Mouse (Mus musculus) ovary, postnatal 10 days (tissue): ENCODE results near the gene Ttc25.

Experiments used
- DNase-seq: peaks from one replicate; pipeline ENCODE4 v3.0.0; 2022; ENCODE audit warnings: low spot score

Ttc25 gene

GRCm38 (mm10) chr11:100544832-100545745, at the start of gene Ttc25:
Ttc25 (plus strand) TSS chr11:100545607.
- peak; percentile 38 for DNase-seq

- no peak for DNase-seq
These were observed 45.2 kb upstream of the Ttc25 start for GRCm38 (mm10) chr11:100500241-100500640.

- no peak for DNase-seq
These were observed 44.8 kb upstream of the Ttc25 start for GRCm38 (mm10) chr11:100500651-100501050.

DNA sequence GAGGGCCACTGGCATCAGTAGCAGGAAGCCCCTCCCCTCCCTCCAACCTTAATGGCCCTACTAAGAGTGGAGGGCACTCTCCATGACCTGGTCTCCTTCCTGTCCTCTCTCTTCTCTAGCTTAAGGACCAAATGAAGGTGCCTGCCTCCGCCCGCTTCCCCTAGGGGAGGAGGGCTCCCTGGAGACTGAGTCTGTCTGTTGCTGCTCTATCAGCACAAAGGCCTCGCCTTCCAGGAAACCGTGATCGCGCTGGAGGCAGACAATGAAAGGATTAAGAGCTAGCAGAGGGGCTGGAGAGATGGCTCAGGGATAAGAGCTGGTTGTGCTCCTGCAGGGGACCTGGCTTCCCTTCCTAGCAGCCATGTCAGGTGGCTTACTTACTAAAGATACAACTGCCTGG, 44.1 kb upstream of the Ttc25 start:
- DNase-seq, result no peak

- no peak for DNase-seq
These were observed 40.3 kb upstream of the Ttc25 start for GRCm38 (mm10) chr11:100504990-100505660.

DNA sequence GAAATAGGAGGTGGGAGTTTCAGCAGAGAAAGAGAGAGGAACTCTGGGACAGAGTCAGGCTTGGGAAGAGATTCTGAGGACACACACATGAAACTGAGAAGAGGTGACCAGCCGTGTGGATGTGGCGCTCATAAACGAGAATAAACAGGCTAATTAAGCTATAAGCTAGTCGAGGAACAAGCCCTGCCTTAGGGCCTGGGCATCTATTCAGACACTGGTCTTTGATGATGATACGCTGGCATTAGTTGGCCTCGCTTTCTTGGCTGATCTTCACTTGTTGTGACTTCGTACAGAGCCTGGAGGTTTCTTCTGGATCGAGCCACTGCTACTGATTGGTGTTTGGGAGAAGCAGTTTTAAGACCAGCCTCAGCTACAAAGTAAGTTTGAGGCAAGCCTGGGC, 39.4 kb upstream of the Ttc25 start:
- DNase-seq, result no peak

DNA sequence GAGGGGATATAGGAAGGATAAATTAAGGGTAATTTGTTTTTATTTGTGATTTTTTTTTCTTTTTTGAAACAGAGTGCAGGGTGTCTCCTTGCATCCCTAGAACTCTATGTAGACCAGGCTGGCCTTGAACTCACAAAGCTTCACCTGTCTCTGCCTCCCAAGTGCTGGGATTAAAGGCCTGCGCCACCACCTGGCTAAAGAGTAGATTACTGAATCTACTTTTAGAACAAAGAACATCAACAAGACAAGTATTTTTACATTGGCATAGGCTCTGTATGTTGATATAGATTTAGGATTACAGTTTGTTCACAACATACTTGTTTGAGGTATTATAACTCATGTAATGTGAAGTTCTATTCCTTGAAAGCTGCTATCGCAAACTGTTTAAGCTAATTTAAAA, 34.9 kb upstream of the Ttc25 start:
- DNase-seq, result no peak

GRCm38 (mm10) chr11:100512384-100512783, 33.0 kb upstream of the Ttc25 start:
- DNase-seq, result no peak

DNA sequence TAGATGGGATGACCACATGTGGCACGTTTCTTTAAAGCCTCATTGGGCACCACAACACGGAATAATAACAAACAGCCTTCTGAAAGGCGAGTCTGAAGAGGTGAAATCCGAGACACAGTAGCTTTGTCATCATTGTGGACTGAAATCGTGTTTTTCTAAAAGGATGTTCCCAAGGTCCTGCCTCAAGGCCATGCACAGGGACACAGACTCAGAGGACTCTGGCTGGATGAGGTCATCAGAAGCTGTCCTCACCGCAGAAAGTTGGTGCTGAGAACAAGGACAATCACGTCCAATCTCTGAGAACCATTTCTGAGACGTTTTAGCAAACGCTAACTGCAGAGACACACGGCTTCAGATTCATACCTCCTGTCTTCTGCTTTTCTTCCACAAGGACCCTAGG, 31.7 kb upstream of the Ttc25 start:
- DNase-seq, result no peak

GRCm38 (mm10) chr11:100515061-100515460, 30.3 kb upstream of the Ttc25 start:
- DNase-seq, result no peak

DNA sequence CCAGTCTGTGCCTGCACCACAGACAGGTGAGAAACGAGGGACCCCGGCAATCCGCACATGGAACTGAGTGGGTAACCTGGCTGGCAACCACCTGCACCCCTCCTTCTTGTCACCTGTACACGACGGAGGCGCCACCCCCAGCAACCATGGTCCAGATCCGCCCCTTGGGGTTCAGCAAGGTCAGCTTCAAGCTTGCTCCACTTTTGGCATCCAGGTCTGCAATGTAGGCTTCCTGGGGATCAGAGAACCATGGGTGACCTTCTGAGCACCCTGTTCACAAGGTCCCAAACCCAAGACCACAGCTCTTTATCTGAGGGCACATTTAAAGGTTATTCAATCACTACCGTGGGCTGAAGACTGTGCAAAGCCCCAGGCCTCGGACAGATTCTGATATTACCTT, 29.6 kb upstream of the Ttc25 start:
- DNase-seq, result no peak

DNA sequence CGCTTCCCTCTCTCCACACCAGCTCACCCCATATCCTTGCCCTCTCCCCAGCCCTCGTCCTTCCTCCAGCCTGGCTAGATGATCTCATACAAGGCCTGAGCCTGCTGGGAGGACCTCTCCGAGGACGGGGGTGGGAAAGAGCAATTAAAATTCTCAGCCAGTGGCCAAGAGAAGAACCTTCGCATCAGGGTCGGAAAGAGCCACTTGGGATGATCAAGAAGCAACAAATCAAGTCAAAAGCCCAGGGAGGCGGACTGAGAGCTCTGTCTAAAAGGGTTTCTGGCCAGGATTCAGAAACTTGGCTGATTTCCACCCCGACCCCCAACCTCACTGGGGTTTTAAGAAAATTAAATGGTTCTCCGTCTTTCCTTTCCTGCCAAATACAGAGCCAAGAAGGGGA, 29.1 kb upstream of the Ttc25 start:
- no peak for DNase-seq

GRCm38 (mm10) chr11:100518188-100518591, 27.2 kb upstream of the Ttc25 start:
- no peak for DNase-seq

DNA sequence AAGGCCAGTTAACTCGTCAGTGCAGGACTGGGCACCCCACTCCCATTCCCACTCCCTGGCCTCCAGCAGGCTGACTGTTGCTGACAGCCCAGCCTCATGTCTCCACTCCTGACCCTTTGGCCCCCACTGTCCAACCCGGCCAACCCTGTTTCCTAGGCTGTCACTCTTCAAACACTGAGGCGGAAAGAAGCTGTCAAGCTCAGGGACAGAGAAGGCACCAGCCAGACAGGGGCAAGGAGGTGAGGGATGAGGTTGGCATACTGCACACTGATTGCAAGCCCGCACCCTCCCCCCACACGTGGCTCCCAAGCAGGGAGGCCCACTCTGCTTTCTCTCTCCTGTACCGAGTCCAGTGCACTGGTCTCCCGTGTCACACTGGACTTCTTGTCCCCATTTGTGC, 26.2 kb upstream of the Ttc25 start:
- DNase-seq, result no peak

- DNase-seq, result no peak
These were observed 24.6 kb upstream of the Ttc25 start for GRCm38 (mm10) chr11:100520838-100521237.

DNA sequence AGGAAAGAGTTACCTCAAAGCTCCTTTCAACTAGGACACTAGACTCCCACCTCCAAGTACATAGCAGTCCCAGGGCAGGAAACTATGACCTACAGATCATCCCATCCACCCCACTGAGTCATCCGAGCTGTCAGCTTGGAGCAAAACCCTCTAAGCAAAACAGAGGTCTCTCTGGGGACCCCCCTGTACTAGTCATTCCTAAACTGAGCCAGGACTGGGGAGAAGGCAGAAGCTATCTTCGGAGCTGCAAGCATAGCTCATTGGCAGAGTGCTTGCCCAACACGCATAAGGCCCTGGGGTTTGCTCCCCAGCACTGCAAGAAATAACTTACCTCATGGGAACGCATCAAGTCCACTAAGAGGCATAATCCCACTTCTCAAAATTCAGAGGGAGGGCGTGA, 21.0 kb upstream of the Ttc25 start:
- DNase-seq, result no peak

DNA sequence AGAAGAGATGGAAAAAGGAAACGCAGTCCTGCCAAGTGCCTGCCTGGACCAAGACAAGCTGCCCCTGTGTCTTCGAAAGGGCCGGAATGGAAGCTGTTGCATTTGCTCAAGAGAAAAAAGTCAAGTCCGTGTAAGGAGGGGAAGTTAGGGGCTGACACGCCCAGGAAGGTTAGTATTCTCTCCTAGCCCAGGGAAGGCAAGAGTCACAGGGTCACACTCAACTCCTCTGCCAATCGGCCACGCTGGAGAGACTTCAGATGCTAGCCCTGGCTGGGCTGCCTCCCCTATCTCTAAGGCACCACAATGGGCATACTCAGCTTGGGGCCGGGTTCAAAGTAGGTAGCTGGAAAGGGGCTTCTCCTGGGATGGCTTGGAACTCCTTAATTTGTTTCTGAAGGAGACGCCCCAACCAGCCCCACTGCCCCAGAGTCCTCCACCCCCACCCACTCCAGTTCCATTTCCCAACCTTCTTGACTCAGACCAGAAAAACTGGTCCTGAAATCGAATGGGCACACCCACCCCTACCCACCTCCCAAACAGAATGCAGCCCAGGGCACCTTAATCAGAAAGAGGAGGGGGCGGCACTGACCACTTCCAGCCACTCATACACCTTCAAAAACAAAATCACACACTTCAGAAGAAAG, 20.3 kb upstream of the Ttc25 start:
- DNase-seq, result no peak

DNA sequence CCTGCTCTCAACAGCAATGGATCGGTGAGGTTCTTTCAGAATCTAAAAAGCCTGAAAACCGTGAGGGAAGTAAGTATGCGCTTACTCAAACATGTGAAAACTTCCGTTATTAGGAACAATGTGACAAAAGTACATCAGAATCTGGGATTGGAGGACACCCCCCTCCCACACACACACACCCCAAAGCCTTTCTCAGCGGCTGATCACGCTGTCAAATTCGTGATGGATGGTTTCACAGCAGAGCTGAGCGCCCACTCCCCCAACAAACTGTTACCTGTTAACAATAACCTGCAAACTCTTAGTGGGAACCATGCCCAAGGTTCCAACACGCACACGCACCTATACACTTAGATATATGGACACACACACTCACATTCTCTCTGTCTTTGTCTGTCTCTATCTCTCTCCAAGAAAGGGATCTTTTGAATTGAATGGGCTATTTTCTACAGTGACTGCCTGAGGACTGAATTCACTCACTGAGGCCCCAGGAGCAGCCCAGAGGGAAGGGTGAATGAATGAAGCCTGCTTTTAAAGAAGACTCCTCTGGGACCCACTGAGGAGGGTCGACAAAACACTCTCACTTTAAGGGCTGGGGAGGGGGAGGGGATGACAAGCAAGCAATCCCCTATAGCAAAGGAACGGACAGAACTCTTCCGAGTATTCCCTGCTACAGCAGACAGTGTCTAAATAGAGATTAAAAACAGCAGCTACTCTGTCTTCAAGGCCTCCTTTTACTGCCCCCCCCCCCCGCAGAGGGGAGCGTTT, 19.2 kb upstream of the Ttc25 start:
- no peak for DNase-seq

GRCm38 (mm10) chr11:100527066-100527457, 18.3 kb upstream of the Ttc25 start:
- DNase-seq, result peak; percentile 35

DNA sequence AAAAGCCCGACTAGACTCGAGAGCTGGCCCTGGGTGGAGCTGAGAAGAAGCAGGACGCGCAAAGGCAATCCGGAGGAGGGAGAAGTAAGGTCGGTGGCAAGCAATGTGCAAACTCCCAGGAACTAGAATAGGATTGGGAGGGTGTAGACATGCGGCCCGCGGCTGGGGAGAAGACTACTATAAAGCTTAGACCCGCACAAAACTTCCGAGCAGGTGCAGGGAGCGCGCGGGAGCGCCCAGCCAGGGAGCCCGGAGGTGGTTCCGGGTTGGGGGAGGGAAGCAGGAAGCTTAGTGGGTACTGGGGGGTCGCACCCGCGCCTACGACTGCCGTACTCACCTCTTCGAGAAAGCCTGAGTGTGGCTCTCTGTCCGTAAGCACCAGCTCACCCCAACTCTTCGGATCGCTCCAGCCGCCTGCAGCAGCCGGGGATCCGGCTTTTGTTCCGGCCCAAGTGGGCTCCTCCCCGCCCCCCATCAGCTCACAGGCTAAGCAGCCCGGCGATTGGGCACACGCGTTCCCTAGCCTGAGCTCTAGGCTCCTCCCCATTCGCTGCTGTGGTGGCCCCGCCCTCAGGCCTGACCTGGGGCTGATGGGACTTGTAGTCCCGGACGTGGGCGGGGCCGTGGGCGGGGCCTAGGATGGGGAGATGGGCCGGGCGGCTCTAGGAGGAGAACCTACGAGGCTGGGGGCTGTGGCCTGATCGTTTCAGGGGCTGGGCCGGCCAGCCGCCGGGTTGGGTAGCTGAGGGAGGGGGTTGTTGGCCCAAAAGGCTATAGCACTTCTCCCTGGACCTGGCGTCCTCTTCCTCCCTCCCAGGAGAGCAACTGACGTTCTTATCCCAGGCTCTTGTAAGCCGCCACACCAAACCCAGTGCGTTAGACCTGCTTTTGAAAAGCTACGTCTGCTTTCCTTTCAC, 17.7 kb upstream of the Ttc25 start, which contains the start of gene Acly:
Gene Acly, minus strand, starts transcription at position 543 of the 917 bp plus-strand sequence.
- DNase-seq, result peak; percentile 84
